Mouse (Mus musculus): Measurements from ENCODE around the gene Glis3. TPM values are rescaled to one million over a fixed set of nuclear protein-coding genes. Genes with fewer than 3 reads are reported as not detected.

Gene Glis3
- polyA plus RNA-seq, 2 experiments: 2.9 to 3.1 TPM

- Histone ChIP-seq H3K36me3 (ENCODE audit: control insufficient read depth, insufficient read depth, low read length) (no peaks in the 10 kb centered on the region), H3K27me3 (ENCODE audit: control insufficient read depth, insufficient read depth, low read length) (no peaks in the 10 kb centered on the region), H3K9ac (ENCODE audit: low read depth, low read length, severe bottlenecking) (no peak overlapping the region), H3K9me3 (ENCODE audit: control insufficient read depth, low read length) (no peaks in the 10 kb centered on the region), H3K27ac (replicated peaks; ENCODE audit: low read depth, low read length) (no peak overlapping the region), H3K4me1 (ENCODE audit: control insufficient read depth, insufficient read depth, low read length) (no peaks in the 10 kb centered on the region), H3K4me2 (replicated peaks; ENCODE audit: low read depth, low read length, severe bottlenecking) (no peak overlapping the region), H3K4me3 (replicated peaks; ENCODE audit: low read length) (no peak overlapping the region)
- DNase-seq (ENCODE audit: low spot score) (no peak), ATAC-seq (ENCODE audit: low FRiP score, low read depth) (no peak)
- TF ChIP-seq POLR2A (IDR thresholded peaks at IDR 0.05; ENCODE audit: borderline replicate concordance, extremely low read depth, insufficient read depth, insufficient read length): no peak
- 81% methylated on average over 1 of the region's 1 CpGs for WGBS
These were observed 63.4 kb downstream of the Glis3 start for GRCm38 (mm10) chr19:28616487-28616886.

DNA sequence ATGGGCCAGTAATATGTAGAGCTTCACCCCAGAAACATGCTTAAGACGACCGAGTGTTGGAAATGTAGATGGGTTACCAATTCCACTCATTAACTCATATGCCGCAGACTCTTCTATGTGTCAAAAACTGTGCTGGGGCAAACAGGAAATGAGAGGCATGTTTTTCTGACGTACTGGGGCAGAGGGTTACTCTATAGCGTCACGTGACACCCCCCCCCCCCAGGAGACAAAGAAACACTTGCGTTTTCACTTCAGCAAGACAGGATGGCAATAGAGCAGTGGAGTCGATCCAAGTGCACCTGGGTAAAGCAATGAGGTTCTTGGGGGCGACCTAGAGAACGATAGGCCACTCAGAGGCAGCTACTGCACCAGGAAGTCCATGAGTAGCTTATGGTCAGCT, 67.6 kb downstream of the Glis3 start:
- 84% methylated on average over 10 of the region's 10 CpGs for WGBS
- DNase-seq (ENCODE audit: low spot score) (no peak), ATAC-seq (ENCODE audit: low FRiP score, low read depth) (no peak)
- H3K4me2 ChIP-seq (replicated peaks; ENCODE audit: low read depth, low read length, severe bottlenecking): no peak overlapping the region
- 0 out of 2 replicates have a peak, but pooled peaks cover 7% of the 10 kb centered on the region for H3K4me1 ChIP-seq (ENCODE audit: control insufficient read depth, insufficient read depth, low read length)
- no peaks in the 10 kb centered on the region for H3K27me3 ChIP-seq (ENCODE audit: control insufficient read depth, insufficient read depth, low read length)
- no peak overlapping the region for H3K4me3 ChIP-seq (replicated peaks; ENCODE audit: low read length)
- no peaks in the 10 kb centered on the region for H3K9me3 ChIP-seq (ENCODE audit: control insufficient read depth, low read length)
- no peak overlapping the region for H3K9ac ChIP-seq (ENCODE audit: low read depth, low read length, severe bottlenecking)
- H3K27ac ChIP-seq (replicated peaks; ENCODE audit: low read depth, low read length): no peak overlapping the region
- H3K36me3 ChIP-seq (ENCODE audit: control insufficient read depth, insufficient read depth, low read length): no peaks in the 10 kb centered on the region
- no peak for TF ChIP-seq POLR2A (IDR thresholded peaks at IDR 0.05; ENCODE audit: borderline replicate concordance, extremely low read depth, insufficient read depth, insufficient read length)

DNA sequence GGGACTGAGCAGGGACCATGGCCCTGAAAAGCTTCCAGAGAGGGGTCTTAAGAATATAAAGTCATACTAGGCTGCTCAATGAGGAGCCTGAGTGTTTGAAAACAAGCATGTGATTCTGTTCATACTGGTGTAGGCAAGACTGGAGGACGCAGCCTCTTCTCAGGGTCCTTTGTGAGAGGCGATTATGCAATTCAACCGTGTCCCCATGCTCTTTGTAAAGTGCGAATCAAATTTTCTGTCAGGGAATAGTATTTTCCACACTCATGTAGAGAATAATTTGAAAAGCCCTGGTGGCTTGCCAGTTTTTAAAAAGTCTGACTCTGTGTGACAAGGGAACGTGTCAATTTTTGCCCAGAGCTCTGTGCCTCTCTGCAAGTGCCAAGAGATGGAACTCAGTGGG, 71.1 kb downstream of the Glis3 start:
- Histone ChIP-seq H3K27ac (replicated peaks; ENCODE audit: low read depth, low read length) (peak overlapping the region; percentile 19; the same call in 1 of the 2 replicates), H3K4me2 (replicated peaks; ENCODE audit: low read depth, low read length, severe bottlenecking) (no peak overlapping the region), H3K36me3 (ENCODE audit: control insufficient read depth, insufficient read depth, low read length) (no peaks in the 10 kb centered on the region), H3K4me3 (replicated peaks; ENCODE audit: low read length) (no peak overlapping the region), H3K4me1 (ENCODE audit: control insufficient read depth, insufficient read depth, low read length) (0 out of 2 replicates have a peak, but pooled peaks cover 10% of the 10 kb centered on the region), H3K9me3 (ENCODE audit: control insufficient read depth, low read length) (no peaks in the 10 kb centered on the region), H3K27me3 (ENCODE audit: control insufficient read depth, insufficient read depth, low read length) (no peaks in the 10 kb centered on the region), H3K9ac (ENCODE audit: low read depth, low read length, severe bottlenecking) (no peak overlapping the region)
- no peak for ATAC-seq (ENCODE audit: low FRiP score, low read depth)
- no peak for TF ChIP-seq POLR2A (IDR thresholded peaks at IDR 0.05; ENCODE audit: borderline replicate concordance, extremely low read depth, insufficient read depth, insufficient read length)
- DNase-seq (ENCODE audit: low spot score): no peak
- WGBS: 81% methylated on average over 5 of the region's 5 CpGs

DNA sequence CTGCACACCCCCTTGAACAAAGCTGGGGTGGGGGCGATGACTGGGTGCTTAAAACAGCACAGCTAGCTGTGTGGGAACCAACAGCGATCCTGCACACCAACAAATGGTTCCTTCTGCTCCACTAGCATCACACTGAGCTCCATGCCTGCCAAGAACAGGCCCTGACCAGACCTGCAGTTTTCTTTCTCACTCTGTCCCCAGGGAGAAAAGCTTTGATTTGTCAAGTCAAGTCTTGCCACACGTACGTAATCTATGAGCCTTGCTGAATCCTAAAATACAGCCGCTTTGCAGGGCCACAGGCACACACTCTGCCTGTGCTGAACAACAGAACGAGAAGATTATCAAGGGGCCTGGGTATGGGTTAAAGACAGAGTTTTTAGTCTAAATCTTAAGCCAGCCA, 71.6 kb downstream of the Glis3 start:
- DNase-seq (ENCODE audit: low spot score): peak; percentile 56
- Histone ChIP-seq H3K27me3 (ENCODE audit: control insufficient read depth, insufficient read depth, low read length) (no peaks in the 10 kb centered on the region), H3K27ac (replicated peaks; ENCODE audit: low read depth, low read length) (peak overlapping the region; percentile 19; the same call in 1 of the 2 replicates), H3K36me3 (ENCODE audit: control insufficient read depth, insufficient read depth, low read length) (no peaks in the 10 kb centered on the region), H3K9ac (ENCODE audit: low read depth, low read length, severe bottlenecking) (no peak overlapping the region), H3K4me1 (ENCODE audit: control insufficient read depth, insufficient read depth, low read length) (0 out of 2 replicates have a peak, but pooled peaks cover 10% of the 10 kb centered on the region), H3K9me3 (ENCODE audit: control insufficient read depth, low read length) (no peaks in the 10 kb centered on the region), H3K4me2 (replicated peaks; ENCODE audit: low read depth, low read length, severe bottlenecking) (no peak overlapping the region), H3K4me3 (replicated peaks; ENCODE audit: low read length) (no peak overlapping the region)
- TF ChIP-seq POLR2A (IDR thresholded peaks at IDR 0.05; ENCODE audit: borderline replicate concordance, extremely low read depth, insufficient read depth, insufficient read length): no peak
- 54% methylated on average over 6 of the region's 6 CpGs for WGBS
- ATAC-seq (ENCODE audit: low FRiP score, low read depth): no peak

GRCm38 (mm10) chr19:28600866-28601265, 79.0 kb downstream of the Glis3 start:
- Histone ChIP-seq H3K9me3 (ENCODE audit: control insufficient read depth, low read length) (no peaks in the 10 kb centered on the region), H3K27me3 (ENCODE audit: control insufficient read depth, insufficient read depth, low read length) (no peaks in the 10 kb centered on the region), H3K4me2 (replicated peaks; ENCODE audit: low read depth, low read length, severe bottlenecking) (no peak overlapping the region), H3K4me1 (ENCODE audit: control insufficient read depth, insufficient read depth, low read length) (no peaks in the 10 kb centered on the region), H3K27ac (replicated peaks; ENCODE audit: low read depth, low read length) (no peak overlapping the region), H3K36me3 (ENCODE audit: control insufficient read depth, insufficient read depth, low read length) (no peaks in the 10 kb centered on the region), H3K4me3 (replicated peaks; ENCODE audit: low read length) (no peak overlapping the region), H3K9ac (ENCODE audit: low read depth, low read length, severe bottlenecking) (no peak overlapping the region)
- 86% methylated on average over 4 of the region's 4 CpGs for WGBS
- ATAC-seq (ENCODE audit: low FRiP score, low read depth) (no peak), DNase-seq (ENCODE audit: low spot score) (no peak)
- no peak for TF ChIP-seq POLR2A (IDR thresholded peaks at IDR 0.05; ENCODE audit: borderline replicate concordance, extremely low read depth, insufficient read depth, insufficient read length)

DNA sequence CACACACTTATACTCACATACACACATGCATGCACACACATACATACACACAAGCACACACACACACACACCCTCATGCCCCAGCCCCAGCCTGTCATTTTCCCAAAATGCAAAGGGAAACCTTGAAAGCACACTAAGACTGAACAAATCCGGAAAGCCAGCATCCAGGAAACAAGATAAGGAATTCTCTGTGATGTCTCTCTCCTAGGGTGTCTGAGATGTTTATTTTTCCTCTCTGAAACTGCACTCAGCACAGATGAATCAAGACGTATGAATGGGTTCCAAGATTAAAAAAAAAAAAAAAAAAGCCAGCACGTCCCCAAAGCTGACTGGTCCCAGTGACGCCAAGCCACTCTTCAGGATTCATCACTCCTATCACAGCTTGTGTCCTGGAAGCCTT, 85.7 kb downstream of the Glis3 start:
- Histone ChIP-seq H3K36me3 (ENCODE audit: control insufficient read depth, insufficient read depth, low read length) (no peaks in the 10 kb centered on the region), H3K9ac (ENCODE audit: low read depth, low read length, severe bottlenecking) (no peak overlapping the region), H3K4me1 (ENCODE audit: control insufficient read depth, insufficient read depth, low read length) (peaks cover 6% of the 10 kb centered on the region), H3K27ac (replicated peaks; ENCODE audit: low read depth, low read length) (no peak overlapping the region), H3K9me3 (ENCODE audit: control insufficient read depth, low read length) (no peaks in the 10 kb centered on the region), H3K27me3 (ENCODE audit: control insufficient read depth, insufficient read depth, low read length) (no peaks in the 10 kb centered on the region), H3K4me2 (replicated peaks; ENCODE audit: low read depth, low read length, severe bottlenecking) (no peak overlapping the region), H3K4me3 (replicated peaks; ENCODE audit: low read length) (no peak overlapping the region)
- no peak for TF ChIP-seq POLR2A (IDR thresholded peaks at IDR 0.05; ENCODE audit: borderline replicate concordance, extremely low read depth, insufficient read depth, insufficient read length)
- no peak for ATAC-seq (ENCODE audit: low FRiP score, low read depth)
- no peak for DNase-seq (ENCODE audit: low spot score)
- WGBS: 72% methylated on average over 4 of the region's 4 CpGs
